Mouse (Mus musculus) ovary, postnatal 36 days (tissue): ENCODE results near the gene Galt.
"Not testable (repeated sequence)": the region's sequence is repeated elsewhere in the genome, so short reads cannot be mapped to it uniquely, and the experiment has no call there.

Experiments
- DNase-seq: peaks from one replicate; pipeline ENCODE4 v3.0.0; 2022; ENCODE audit warnings: low spot score, mixed read lengths

Gene Galt

DNA sequence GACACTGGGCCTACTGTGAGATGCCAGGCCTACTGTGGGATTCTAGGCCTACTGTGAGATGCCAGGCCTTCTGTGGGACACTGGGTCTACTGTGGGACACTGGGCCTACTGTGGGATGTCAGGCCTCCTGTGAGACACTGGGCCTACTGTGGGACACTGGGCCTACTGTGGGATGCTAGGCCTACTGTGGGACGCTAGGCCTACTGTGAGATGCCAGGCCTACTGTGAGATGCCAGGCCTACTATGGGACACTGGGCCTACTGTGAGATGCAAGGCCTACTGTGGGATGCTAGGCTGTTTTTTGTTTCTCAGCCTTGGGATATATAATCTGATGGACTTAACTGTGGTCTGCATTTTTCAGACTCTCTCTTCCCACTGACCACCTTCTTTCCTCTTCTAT lies 20.8 kb downstream of the Galt start:
- not testable (repeated sequence) for DNase-seq

- not testable (repeated sequence) for DNase-seq
Measured at GRCm38 (mm10) chr4:41781271-41781670, 26.2 kb downstream of the Galt start.

GRCm38 (mm10) chr4:41781748-41782485 lies 26.9 kb downstream of the Galt start:
- not testable (repeated sequence) for DNase-seq

DNA sequence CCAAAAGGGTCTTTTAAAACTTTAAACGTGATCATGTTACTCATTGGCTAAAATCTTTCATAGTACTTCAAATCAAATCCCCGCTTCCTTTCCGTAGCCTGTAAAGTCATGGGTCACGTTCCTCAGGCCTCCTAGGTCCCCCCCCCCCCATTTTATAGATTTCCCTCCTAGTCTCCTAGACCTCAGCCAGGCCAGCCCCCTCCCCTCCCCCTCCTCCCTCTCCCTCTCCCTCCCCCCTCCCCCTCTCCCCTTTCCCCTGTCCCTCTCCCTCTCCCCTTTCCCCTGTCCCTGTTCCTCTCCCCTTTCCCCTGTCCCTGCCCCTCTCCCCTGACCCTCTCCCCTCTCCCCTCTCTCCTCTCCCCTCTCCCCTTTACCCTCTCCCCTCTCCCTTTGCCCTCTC lies 27.7 kb downstream of the Galt start:
- DNase-seq, result not testable (repeated sequence)

GRCm38 (mm10) chr4:41783197-41783596 lies 28.2 kb downstream of the Galt start:
- DNase-seq, result not testable (repeated sequence)
